Mouse (Mus musculus): ENCODE data around the gene Ngf. TPM values are rescaled to one million over a fixed set of nuclear protein-coding genes. Genes with fewer than 3 reads are reported as not detected.

Ngf gene
- polyA plus RNA-seq, 1 experiment from 2014 or later: 0.63 TPM

DNA sequence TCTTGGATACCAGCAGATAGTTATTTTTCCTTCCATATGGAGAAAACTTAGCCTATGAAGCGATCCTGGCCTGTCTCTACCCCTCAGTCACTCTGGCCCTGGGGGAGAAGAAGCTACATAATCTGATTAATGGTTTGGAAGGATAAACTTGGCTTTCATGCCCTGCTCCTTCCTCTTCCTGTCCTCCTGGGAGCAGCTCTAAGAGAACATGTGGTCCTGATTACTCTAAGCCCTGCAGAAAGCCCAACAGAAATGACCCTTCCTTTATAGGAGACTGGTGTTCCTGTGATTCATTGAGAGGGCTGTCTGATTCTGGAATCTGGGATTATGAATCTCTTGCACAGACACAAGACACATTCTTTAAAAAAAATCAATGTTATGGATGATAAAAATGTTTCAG is 86.4 kb downstream of the Ngf start:
- Histone ChIP-seq H3K27me3 (ENCODE audit: control insufficient read depth, insufficient read depth, low read length) (no peaks in the 10 kb centered on the region), H3K4me2 (no peak overlapping the region), H3K4me3 (ENCODE audit: low read depth, low read length) (no peak overlapping the region), H3K4me1 (ENCODE audit: control insufficient read depth, insufficient read depth, low read length) (no peaks in the 10 kb centered on the region), H3K27ac (ENCODE audit: low read depth, low read length) (no peak overlapping the region), H3K9ac (ENCODE audit: low read depth, low read length) (no peak overlapping the region), H3K36me3 (ENCODE audit: control insufficient read depth, insufficient read depth, low read length) (no peaks in the 10 kb centered on the region), H3K9me3 (replicated peaks; ENCODE audit: control insufficient read depth, low read length) (no peaks in the 10 kb centered on the region)
- no peak for ATAC-seq (replicated peaks; ENCODE audit: insufficient number of reproducible peaks, low FRiP score, low TSS enrichment)
- WGBS (ENCODE audit: insufficient replicate concordance): 55% methylated on average over 1 of the region's 1 CpGs

DNA sequence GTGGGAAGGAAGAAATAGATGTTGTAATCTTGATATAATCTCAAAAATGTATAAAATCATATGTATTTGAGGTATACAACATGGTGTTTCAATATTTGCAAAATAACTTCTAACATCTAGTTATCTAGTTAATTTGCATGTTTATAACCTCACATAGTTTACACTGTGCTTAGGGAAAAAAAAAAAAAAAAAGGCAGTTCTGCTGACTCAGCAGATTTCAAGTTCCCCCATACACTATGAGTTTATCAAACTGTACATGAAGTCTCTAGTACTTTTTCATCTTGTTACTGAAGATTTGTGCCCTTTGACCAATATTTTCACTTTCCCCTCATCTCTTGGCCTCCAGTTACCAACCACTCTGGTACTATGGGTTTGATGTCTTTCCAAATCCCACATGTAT is 86.9 kb downstream of the Ngf start:
- H3K4me1 ChIP-seq (ENCODE audit: control insufficient read depth, insufficient read depth, low read length): no peaks in the 10 kb centered on the region
- no peak overlapping the region for H3K27ac ChIP-seq (ENCODE audit: low read depth, low read length)
- no peaks in the 10 kb centered on the region for H3K36me3 ChIP-seq (ENCODE audit: control insufficient read depth, insufficient read depth, low read length)
- no peak for ATAC-seq (replicated peaks; ENCODE audit: insufficient number of reproducible peaks, low FRiP score, low TSS enrichment)
- no peaks in the 10 kb centered on the region for H3K27me3 ChIP-seq (ENCODE audit: control insufficient read depth, insufficient read depth, low read length)
- no peaks in the 10 kb centered on the region for H3K9me3 ChIP-seq (replicated peaks; ENCODE audit: control insufficient read depth, low read length)
- no peak overlapping the region for H3K9ac ChIP-seq (ENCODE audit: low read depth, low read length)
- no peak overlapping the region for H3K4me2 ChIP-seq
- no peak overlapping the region for H3K4me3 ChIP-seq (ENCODE audit: low read depth, low read length)
